Mouse (Mus musculus): ENCODE data around the gene Strip1. TPM values are rescaled to one million over a fixed set of nuclear protein-coding genes. Genes with fewer than 3 reads are reported as not detected.

The Strip1 gene
- total RNA-seq, 2 experiments from 2014 or later: 21.5 to 21.6 TPM

DNA sequence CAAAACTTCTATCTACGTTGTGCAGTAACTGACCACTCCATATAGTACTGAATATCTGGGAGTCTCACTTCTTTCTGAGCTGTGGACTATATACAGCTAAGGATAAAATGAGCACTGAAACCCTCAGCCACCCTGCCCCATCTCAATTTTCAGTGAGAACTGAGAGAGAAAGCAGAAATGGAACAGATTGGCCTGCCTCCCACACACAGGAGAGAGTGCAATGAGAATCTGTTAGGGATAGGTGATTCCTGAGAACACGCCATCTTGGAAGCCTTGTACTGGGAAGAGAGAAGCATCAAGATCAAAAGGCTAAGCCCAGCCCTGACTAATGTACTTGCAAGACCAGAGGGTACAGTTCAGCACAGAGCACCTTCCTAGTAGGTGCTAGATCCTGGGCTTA is 2.9 kb downstream of the Strip1 start:
- DNase-seq: no peak

GRCm38 (mm10) chr3:107627641-107628040 is 3.9 kb downstream of the Strip1 start:
- no peak for DNase-seq

DNA sequence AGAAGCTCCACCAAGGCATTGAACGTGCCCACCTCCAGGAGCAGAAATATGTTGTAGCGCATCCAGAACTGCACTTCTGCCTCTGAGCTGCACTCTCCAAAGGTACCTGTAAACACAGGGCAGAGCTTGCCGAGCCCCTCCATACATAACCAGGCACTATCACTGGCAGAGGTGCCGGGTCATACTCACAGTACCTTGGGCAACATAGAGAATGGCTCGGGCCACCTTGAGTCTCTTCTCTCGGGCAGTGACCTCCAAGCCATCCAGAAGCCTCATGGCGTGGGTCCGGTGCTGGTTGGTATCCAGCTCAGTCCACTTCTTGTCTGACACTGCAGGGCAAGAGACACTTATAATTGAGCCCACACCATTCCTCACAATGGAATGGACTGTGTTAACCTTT is 4.7 kb downstream of the Strip1 start:
- DNase-seq: no peak

GRCm38 (mm10) chr3:107625536-107625935 is 6.0 kb downstream of the Strip1 start:
- no peak for DNase-seq

- no peak for DNase-seq
These were observed 7.1 kb downstream of the Strip1 start for GRCm38 (mm10) chr3:107624424-107624823.

DNA sequence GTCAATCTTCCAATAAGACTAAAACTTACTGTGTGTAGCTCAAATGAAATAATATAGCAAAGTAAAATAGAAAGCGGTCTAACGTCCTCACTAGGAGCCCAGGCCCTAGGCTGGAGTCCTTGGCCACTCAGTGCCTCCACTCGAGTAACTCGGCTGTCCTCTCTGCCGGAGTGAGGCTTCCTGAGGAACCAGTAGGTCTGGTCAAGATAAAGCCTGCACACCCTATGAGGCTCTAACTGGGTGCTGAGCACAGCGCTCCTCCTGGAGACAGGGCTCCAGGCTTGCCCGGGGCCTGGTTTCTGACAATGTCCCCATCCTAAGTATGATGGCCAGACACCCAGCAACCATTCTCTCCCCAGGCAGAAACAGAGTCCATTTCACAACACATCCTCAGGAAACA is 9.0 kb downstream of the Strip1 start:
- no peak for DNase-seq

DNA sequence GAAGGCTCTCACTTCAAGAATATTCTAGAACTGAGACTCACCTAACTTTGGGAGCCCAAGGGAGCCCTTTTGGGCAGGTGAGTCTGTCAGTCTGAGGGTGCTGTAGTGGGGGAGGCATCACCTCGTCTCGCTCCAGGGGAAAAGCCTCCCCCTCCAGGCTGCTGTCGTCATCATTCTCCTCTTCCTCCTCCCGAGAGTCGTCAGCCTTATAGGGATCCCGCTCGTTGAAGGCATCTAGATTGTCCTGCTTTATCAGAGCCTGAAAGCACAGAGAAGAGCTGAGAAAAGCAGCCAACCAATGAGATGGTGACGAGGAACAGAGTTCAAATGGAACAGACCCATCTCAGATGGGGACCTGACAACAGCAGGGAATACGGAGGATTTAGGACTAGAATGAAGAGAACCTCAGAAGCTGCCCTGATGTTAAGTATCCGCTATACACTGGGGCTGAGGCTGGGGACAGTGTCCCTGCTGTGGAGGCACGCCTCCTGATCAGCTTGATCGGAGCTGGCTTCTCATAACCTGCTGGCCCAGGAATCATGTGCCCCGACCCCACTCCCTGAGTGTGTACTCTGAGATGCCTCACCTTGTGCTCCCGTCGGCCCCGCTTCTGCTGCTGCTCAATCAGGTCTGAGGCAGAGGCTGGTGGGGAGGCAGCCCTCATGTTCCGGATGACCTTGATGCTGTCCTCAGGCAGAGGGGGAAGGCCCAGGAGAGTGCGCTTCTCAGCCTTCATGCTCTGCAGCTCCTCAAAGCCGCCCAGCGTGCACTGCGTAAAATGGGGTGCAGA is 10.0 kb downstream of the Strip1 start:
- DNase-seq: no peak

GRCm38 (mm10) chr3:107619911-107620310 is 11.6 kb downstream of the Strip1 start:
- no peak for DNase-seq

DNA sequence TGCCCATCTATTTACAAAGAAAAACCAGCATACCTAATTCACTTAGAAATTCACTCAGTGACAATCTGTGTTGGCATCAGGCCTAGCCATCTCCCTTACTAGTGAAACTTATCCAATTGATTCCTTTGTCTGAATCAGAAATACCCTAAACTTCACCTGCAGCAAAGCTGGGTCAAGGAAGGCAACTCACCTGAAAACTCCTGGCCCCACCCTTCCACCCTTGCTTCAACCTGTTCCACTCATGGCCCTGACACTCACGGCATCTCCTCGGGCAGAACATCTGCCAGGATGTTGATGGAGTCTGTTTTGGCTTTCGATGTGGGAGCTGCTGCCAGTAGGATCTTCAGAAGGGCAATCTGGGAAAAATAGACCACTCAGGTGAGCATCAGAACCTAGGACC is 13.7 kb downstream of the Strip1 start:
- DNase-seq: no peak

- peak; percentile 42 to 83 for DNase-seq
These were observed 18.5 kb downstream of the Strip1 start for GRCm38 (mm10) chr3:107612902-107613525.

- DNase-seq: no peak
These were observed 20.1 kb downstream of the Strip1 start for GRCm38 (mm10) chr3:107611394-107611793.

DNA sequence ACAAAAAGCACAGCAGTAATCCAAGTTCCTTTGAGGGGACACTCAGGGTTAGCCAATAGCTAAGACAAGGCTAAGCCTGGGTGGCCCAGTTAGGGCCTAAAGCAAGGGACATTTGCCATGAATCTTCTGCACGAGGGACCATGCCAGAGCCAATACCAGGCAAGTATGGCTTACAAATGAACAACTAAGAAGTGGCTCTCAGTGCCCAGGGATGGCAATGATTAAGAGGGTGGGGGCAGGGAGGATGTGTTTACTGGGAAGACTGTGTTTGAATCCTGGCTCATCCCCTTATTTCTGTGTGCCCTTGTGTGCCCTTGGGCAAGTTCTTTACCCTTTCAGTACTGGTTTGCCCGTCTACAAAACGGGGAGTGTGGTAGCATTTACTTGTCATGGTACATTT is 22.1 kb downstream of the Strip1 start:
- DNase-seq: no peak

DNA sequence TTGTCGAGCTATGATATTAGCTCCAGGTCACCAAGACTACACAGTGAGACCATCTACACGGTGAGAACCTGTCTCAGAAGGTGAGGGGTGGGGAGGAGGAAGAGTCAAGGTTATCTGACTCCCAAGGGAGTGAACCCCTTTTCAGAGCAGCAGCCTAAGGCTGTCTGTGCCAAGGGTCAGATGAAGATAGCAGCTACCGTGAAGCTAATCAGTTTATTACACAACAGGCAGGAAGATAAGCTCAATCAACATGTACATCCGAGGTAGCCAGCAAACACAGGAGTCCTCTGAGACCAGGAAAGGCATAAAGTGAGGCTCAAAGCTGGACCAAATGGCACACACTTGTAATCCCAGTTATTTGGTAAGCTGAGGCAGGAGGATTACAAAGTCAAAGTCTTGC is 22.7 kb downstream of the Strip1 start:
- no peak for DNase-seq

DNA sequence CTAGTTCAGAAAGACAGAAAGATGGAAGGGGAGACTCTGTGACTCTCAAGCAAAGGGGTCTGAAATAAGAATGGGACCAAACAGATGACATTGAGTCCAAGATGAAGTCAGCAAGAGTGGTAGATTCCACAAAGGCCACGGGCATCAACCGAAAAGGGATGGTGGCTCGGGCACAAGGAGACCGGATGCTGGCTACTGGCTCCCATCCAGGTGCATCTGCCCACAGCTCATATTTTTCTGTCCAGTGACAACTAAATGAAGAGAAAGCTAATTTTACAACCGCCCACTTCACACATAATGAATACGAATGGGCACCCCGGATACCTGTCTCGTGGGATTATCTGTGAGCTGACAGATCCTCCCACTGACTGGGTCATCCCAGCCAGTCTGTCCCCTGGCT is 24.3 kb downstream of the Strip1 start:
- DNase-seq: no peak

DNA sequence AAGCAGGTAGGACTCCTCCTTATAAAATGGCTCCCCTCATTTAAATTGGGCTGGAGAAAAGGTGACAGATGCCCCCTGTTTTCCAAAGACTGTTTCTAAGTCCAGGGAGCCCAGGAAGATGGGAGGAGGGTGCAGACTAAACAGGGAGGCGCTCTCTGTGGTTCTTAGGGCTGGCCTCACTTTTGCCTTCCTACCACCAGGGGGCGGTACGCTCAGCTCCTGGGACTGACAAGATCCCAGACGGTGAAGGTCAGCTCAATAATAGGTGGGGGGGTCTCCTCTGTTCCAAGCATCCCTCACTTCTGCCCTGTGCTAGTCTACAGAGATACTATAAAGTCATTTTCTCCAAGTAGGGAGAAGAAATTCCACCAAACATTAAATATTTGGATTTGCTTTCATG is 26.2 kb downstream of the Strip1 start:
- peak; percentile 37 to 71 for DNase-seq

GRCm38 (mm10) chr3:107600127-107600526 is 31.4 kb downstream of the Strip1 start:
- no peak for DNase-seq

DNA sequence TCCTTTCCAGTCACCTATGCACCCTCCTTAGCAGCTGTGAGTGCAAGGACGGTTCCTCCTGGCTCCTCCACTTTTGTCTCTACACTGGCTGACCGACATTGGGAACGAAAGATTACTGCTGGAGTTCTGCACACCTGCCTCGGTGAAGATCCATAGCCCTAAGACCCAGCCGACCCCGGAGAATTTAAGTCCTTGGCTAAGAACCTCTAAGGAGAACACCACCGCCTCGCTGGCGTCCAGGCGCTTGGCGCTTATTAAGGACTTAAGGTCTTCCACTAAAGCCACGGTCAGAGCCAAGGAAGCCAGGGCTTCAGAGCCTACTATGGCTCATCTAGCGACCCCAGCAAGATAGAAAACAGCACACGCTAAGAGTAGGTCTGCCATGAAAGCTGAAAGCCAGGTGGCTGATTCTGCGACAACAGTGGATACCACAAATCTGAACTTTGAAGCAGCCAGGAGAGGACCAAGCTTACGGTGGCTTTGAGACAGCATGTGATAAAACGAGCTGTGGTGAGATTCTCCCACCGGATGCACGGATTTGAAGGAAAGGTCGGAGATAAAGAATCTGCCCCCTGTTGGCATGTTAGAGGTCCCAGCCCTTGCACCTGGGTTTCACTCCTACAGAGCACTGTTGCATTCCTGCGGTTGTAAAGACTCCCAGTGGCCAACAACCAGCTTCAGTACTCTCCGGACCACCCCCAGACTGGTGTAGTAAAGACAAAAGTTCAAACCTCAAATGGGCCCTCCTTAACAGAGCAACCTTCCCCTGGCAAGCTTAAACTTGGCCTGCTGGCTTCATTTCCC is 33.7 kb downstream of the Strip1 start:
- DNase-seq: no peak

DNA sequence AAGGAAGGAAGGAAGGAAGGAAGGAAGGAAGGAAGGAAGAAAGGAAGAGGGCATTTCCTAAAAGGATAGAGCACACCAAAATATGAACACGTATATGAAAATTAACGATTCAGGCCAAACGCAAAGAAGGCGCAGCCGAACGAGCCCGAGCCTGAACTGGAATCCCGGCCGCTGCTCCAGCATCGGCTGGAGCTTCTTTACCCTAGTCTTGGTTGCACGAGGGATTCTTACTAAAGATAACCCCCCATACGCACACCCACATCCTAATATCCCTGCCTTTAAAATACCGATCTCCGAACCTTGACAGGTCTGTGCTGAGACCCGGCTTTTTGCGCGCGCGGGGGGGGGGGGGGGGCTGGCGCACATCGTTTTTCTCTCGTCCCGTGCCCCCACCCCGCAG is 34.4 kb downstream of the Strip1 start:
- no peak for DNase-seq

GRCm38 (mm10) chr3:107596559-107596958 is 34.9 kb downstream of the Strip1 start:
- peak; percentile 6 to 55 for DNase-seq

DNA sequence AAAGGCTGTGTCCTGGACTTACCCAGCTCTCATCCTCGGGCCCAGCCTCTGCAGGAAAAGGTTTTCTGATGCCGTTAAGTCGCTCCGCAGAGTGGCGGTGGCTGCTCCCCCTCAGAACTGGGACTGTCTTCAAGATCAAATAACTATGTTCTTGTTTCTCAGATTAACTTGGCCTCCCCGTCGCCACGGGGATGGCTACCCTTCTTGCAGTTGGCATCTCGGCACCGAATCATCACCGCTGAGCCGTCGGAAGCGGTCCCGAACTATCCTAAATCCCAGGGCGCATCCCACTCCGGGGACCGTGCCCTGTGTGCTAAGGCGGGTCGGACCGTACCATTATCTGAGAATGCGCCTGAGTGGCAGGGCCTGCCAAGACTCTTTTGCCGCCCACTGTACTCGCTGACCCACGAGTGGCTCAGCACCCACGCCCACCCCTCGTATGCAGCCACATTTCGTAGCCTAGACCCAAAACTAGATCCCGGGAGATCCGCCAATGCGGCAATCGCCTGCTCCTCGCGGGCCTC is 35.5 kb downstream of the Strip1 start:
- peak in 1 of 2 experiments; percentile 34 for DNase-seq

DNA sequence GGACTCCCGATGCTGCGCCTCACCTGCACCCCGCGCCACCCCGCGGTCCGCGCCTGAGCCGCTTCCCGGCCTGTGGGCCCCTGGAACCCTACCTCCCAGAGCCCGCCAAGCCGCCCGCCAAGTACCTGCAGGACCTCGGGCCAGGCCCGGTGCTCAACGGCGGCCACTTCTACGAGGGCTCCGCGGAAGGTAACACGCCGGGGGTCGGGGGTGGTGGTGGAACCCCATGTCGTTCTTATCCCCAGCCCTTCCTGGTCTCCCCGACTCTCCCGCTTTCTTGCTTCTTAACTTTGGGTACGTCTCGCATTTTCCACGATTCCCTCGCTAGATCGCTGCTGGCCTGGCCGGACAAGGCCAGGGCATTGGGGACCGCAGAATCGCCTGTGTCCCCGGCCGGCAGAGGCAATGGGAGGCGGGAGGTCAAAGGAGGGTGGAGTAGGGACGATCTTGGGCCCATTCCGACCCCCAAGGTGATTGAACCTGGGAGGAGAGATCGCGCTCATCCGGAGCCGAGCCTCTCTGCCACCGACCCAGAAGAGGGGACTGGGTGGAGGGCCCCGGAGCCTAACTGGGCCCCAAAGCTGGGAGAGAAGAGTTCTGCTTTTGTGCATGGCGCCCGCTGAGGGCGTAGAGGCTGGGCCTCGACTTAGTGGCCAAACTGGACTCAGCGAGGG is 36.1 kb downstream of the Strip1 start:
- peak in 1 of 2 experiments; percentile 38 for DNase-seq

GRCm38 (mm10) chr3:107594662-107595263 is 36.7 kb downstream of the Strip1 start, which contains the start of gene Alx3:
Alx3 (plus strand) TSS chr3:107595031.
- DNase-seq: no peak
